Mouse (Mus musculus) liver, adult 2 months (tissue): Measurements from ENCODE around the gene Pdzk1.

Experiments
- CTCF ChIP-seq: fragments of 200-500 bp; IDR thresholded peaks from 2 replicates; pipeline ENCODE4 v1.5.1; 2011; ENCODE audit warnings: low read depth, low read length, control low read depth
- POLR2A ChIP-seq: fragments of 200-500 bp; IDR thresholded peaks from 2 replicates; pipeline ENCODE4 v1.6.1; 2011; ENCODE audit warnings: low read length, control low read depth; ENCODE audit not compliant: insufficient read depth; ENCODE audit errors: extremely low read depth

DNA sequence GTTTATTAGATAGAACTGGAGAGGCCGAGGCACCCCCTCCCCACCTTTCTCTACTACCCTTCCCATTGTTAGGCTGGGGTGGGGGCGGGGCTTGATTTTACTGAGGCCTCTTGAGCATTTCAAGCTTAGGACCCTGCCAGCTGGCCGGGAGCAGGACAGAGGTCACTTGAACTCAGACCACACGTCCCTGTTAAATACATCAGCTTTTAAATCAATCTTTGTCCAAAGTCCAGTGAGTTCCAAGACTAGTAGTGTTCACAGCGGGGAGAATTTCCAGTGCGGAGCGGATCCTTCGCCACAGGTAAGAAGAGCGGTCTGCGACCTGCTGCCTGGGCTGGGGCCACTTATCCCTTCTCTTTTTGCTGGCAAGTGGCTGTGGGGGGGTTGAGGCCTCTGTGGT, 772 bp downstream of the Pdzk1 start:
- TF ChIP-seq CTCF = no peak
- TF ChIP-seq POLR2A = 0 out of 2 replicates have a peak, but pooled peaks have one; percentile 43
